Mouse (Mus musculus) E14TG2a.4 (cell line): ENCODE data around the gene E130308A19Rik.

Experiments used
- CTCF ChIP-seq: conservative IDR thresholded peaks from 2 replicates; pipeline ENCODE4 v1.5.1; 2014; ENCODE audit warnings: low read length
- NANOG ChIP-seq: IDR thresholded peaks from 2 replicates; pipeline ENCODE4 v1.6.1; 2014; ENCODE audit warnings: borderline replicate concordance, low read length, mixed read lengths

- TF ChIP-seq CTCF = no peak
- TF ChIP-seq NANOG = no peak
Observed at GRCm38 (mm10) chr4:59801489-59801888, 175.5 kb downstream of the E130308A19Rik start, which contains the start of gene Inip.
